Mouse (Mus musculus): ENCODE measurements around the gene Arhgap35.

- no peak for TF ChIP-seq CTCF (IDR thresholded peaks at IDR 0.05; ENCODE audit: borderline replicate concordance, control insufficient read depth, extremely low read depth, insufficient read depth, low read length, poor library complexity)
- TF ChIP-seq POLR2A (IDR thresholded peaks at IDR 0.05; ENCODE audit: control insufficient read depth, extremely low read depth, insufficient read depth, low read length, poor library complexity): no peak
These were observed 4.4 kb downstream of the Arhgap35 start for GRCm38 (mm10) chr7:16610345-16610744.

All from thymus, adult 2 months (tissue).